Mouse (Mus musculus): ENCODE measurements at regions not wholly inside any gene's neighbourhood (a gene's known extent, or its start where the extent isn't known, plus 50 kb on each side); places are given as distances from the start of the nearest gene placed in this dataset.
A peak's percentile ranks its signal among the peaks of the same experiment; 100 is the strongest.
"Not testable (repeated sequence)": the region's sequence is repeated elsewhere in the genome, so short reads cannot be mapped to it uniquely, and the experiment has no call there.

GRCm38 (mm10) chr1:17450715-17451114, 695.0 kb downstream of the Crisp4 start:
- peak; percentile 89 for ATAC-seq (ENCODE audit: low FRiP score, low TSS enrichment)
- WGBS = 5% methylated on average over 1 of the region's 1 CpGs
- Histone ChIP-seq H3K9me3 (ENCODE audit: control insufficient read depth, low read length) (no peaks in the 10 kb centered on the region), H3K36me3 (ENCODE audit: control insufficient read depth, insufficient read depth, low read length) (no peaks in the 10 kb centered on the region), H3K4me2 (replicated peaks; ENCODE audit: low read depth, low read length) (no peak overlapping the region), H3K4me1 (ENCODE audit: control insufficient read depth, insufficient read depth, low read length) (peaks cover 9% of the 10 kb centered on the region; the same call in 1 of the 2 replicates), H3K4me3 (ENCODE audit: low read length) (no peak overlapping the region), H3K27ac (ENCODE audit: low read depth, low read length) (peak overlapping the region; percentile 49; the same call in 1 of the 2 replicates), H3K9ac (ENCODE audit: low read depth, low read length) (no peak overlapping the region), H3K27me3 (ENCODE audit: control insufficient read depth, insufficient read depth, low read length) (no peaks in the 10 kb centered on the region)

- H3K27ac ChIP-seq (ENCODE audit: low read depth, low read length) = peak overlapping the region; percentile 49; the same call in 1 of the 2 replicates
- H3K27me3 ChIP-seq (ENCODE audit: control insufficient read depth, insufficient read depth, low read length) = no peaks in the 10 kb centered on the region
- no peak overlapping the region for H3K9ac ChIP-seq (ENCODE audit: low read depth, low read length)
- no peaks in the 10 kb centered on the region for H3K9me3 ChIP-seq (ENCODE audit: control insufficient read depth, low read length)
- H3K4me3 ChIP-seq (ENCODE audit: low read length) = no peak overlapping the region
- no peaks in the 10 kb centered on the region for H3K36me3 ChIP-seq (ENCODE audit: control insufficient read depth, insufficient read depth, low read length)
- peaks cover 9% of the 10 kb centered on the region; the same call in 1 of the 2 replicates for H3K4me1 ChIP-seq (ENCODE audit: control insufficient read depth, insufficient read depth, low read length)
- no peak overlapping the region for H3K4me2 ChIP-seq (replicated peaks; ENCODE audit: low read depth, low read length)
- peak; percentile 70 for ATAC-seq (ENCODE audit: low FRiP score, low TSS enrichment)
These were observed 695.4 kb downstream of the Crisp4 start for GRCm38 (mm10) chr1:17450295-17450694.

DNA sequence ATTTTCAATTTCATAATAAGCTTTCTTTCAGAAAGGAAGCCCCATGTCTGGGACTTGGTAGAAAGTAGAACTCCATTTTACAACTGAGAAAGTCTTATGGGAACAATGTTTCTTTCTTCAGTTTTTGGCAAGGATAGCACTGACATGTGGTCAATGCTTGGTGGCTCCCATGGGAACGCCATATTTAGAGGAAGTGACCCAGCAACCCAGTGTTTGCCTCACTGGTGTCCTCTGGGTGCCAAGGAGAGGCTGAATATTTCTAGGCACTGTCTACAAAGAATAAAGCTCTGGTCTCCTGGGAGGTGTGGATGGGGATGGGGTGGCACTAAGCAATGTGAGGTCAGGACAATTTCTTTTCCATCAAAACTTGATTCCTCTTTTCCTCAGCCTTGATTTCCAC, 696.4 kb downstream of the Crisp4 start:
- Histone ChIP-seq H3K4me1 (ENCODE audit: control insufficient read depth, insufficient read depth, low read length) (peaks cover 9% of the 10 kb centered on the region; the same call in 1 of the 2 replicates), H3K27me3 (ENCODE audit: control insufficient read depth, insufficient read depth, low read length) (no peaks in the 10 kb centered on the region), H3K4me2 (replicated peaks; ENCODE audit: low read depth, low read length) (no peak overlapping the region), H3K9me3 (ENCODE audit: control insufficient read depth, low read length) (no peaks in the 10 kb centered on the region), H3K27ac (ENCODE audit: low read depth, low read length) (no peak overlapping the region), H3K36me3 (ENCODE audit: control insufficient read depth, insufficient read depth, low read length) (no peaks in the 10 kb centered on the region), H3K9ac (ENCODE audit: low read depth, low read length) (no peak overlapping the region), H3K4me3 (ENCODE audit: low read length) (no peak overlapping the region)
- 85% methylated on average over 1 of the region's 1 CpGs for WGBS
- no peak for ATAC-seq (ENCODE audit: low FRiP score, low TSS enrichment)

- H3K4me3 ChIP-seq (ENCODE audit: low read length); H3K9me3 ChIP-seq (ENCODE audit: control insufficient read depth, low read length); H3K36me3 ChIP-seq (ENCODE audit: control insufficient read depth, insufficient read depth, low read length); H3K27ac ChIP-seq (ENCODE audit: low read depth, low read length); H3K27me3 ChIP-seq (ENCODE audit: control insufficient read depth, insufficient read depth, low read length); H3K9ac ChIP-seq (ENCODE audit: low read depth, low read length); H3K4me2 ChIP-seq (replicated peaks; ENCODE audit: low read depth, low read length); ATAC-seq (ENCODE audit: low FRiP score, low TSS enrichment); H3K4me1 ChIP-seq (ENCODE audit: control insufficient read depth, insufficient read depth, low read length): not testable (repeated sequence)
- 85% methylated on average over 5 of the region's 5 CpGs for WGBS
These were observed 711.6 kb downstream of the Crisp4 start for GRCm38 (mm10) chr1:17434064-17434463.

GRCm38 (mm10) chr1:17415958-17416357, 729.7 kb downstream of the Crisp4 start:
- Histone ChIP-seq H3K4me1 (ENCODE audit: control insufficient read depth, insufficient read depth, low read length) (no peaks in the 10 kb centered on the region), H3K36me3 (ENCODE audit: control insufficient read depth, insufficient read depth, low read length) (no peaks in the 10 kb centered on the region), H3K27ac (ENCODE audit: low read depth, low read length) (no peak overlapping the region), H3K4me2 (replicated peaks; ENCODE audit: low read depth, low read length) (no peak overlapping the region), H3K4me3 (ENCODE audit: low read length) (no peak overlapping the region), H3K9ac (ENCODE audit: low read depth, low read length) (no peak overlapping the region), H3K27me3 (ENCODE audit: control insufficient read depth, insufficient read depth, low read length) (no peaks in the 10 kb centered on the region), H3K9me3 (ENCODE audit: control insufficient read depth, low read length) (no peaks in the 10 kb centered on the region)
- 65% methylated on average over 3 of the region's 3 CpGs for WGBS
- no peak for ATAC-seq (ENCODE audit: low FRiP score, low TSS enrichment)

DNA sequence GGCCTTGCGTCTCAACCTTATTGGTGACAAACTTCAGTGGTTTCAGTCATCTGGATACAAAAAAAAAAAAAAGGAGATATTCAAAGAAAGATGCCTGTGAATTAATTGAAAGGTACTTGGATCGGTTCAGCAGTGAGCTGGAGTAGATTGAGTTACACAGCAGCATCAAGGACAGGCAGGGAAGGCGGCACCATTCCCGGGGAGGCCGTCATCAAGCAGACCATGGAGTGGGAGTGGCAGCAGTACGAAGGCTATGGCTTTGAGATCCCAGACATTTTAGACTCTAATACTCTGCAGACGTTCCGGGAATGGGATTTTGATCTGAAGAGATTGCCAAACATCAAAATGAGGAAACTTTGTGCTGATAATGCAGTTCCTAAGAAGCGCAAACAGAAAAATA, 750.8 kb downstream of the Crisp4 start:
- Histone ChIP-seq H3K4me2 (replicated peaks; ENCODE audit: low read depth, low read length) (no peak overlapping the region), H3K27me3 (ENCODE audit: control insufficient read depth, insufficient read depth, low read length) (no peaks in the 10 kb centered on the region), H3K36me3 (ENCODE audit: control insufficient read depth, insufficient read depth, low read length) (no peaks in the 10 kb centered on the region), H3K4me3 (ENCODE audit: low read length) (no peak overlapping the region), H3K27ac (ENCODE audit: low read depth, low read length) (no peak overlapping the region), H3K9me3 (ENCODE audit: control insufficient read depth, low read length) (no peaks in the 10 kb centered on the region), H3K9ac (ENCODE audit: low read depth, low read length) (no peak overlapping the region), H3K4me1 (ENCODE audit: control insufficient read depth, insufficient read depth, low read length) (no peaks in the 10 kb centered on the region)
- peak; percentile 71; the same call in 1 of the 2 replicates for ATAC-seq (ENCODE audit: low FRiP score, low TSS enrichment)
- WGBS = 60% methylated on average over 9 of the region's 9 CpGs

DNA sequence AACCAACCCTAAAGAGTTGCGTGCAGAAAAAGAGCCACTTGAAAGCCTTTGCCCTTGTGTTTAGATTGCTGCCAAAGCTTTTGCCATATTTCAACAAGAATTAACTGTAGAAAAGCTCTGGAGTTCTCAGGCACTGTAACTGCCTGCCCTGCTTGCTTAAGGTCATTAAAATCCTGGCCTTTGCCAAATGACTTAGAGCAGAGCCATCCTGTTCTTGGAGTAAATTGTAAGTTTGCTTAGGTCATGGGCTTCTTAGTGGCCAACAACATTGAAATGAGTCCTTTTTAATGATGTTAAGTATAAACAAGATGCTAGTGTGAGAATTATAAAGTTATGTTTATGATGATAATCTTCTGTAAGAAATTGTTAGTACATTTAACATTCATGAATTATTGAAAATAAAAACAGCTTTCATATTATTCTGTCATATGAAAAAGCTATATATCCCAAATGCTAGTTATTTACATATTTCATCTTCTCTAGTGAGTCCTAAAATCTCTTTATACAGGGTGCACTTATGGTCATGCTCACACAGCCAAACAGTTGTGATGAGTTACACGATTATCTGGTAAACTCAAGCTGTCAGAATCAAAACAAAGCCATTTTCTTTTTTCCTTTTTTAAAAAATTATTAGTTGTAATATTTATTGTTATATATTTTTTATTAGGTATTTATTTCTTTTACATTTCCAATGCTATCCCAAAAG, 753.4 kb downstream of the Crisp4 start:
- 82% methylated on average over 2 of the region's 2 CpGs for WGBS
- Histone ChIP-seq H3K27me3 (ENCODE audit: control insufficient read depth, insufficient read depth, low read length) (no peaks in the 10 kb centered on the region), H3K27ac (ENCODE audit: low read depth, low read length) (no peak overlapping the region), H3K4me2 (replicated peaks; ENCODE audit: low read depth, low read length) (no peak overlapping the region), H3K9ac (ENCODE audit: low read depth, low read length) (no peak overlapping the region), H3K9me3 (ENCODE audit: control insufficient read depth, low read length) (no peaks in the 10 kb centered on the region), H3K4me3 (ENCODE audit: low read length) (no peak overlapping the region), H3K4me1 (ENCODE audit: control insufficient read depth, insufficient read depth, low read length) (no peaks in the 10 kb centered on the region), H3K36me3 (ENCODE audit: control insufficient read depth, insufficient read depth, low read length) (no peaks in the 10 kb centered on the region)
- no peak for ATAC-seq (ENCODE audit: low FRiP score, low TSS enrichment)

- Histone ChIP-seq H3K27ac (ENCODE audit: low read depth, low read length) (no peak overlapping the region), H3K9me3 (ENCODE audit: control insufficient read depth, low read length) (no peaks in the 10 kb centered on the region), H3K27me3 (ENCODE audit: control insufficient read depth, insufficient read depth, low read length) (no peaks in the 10 kb centered on the region), H3K4me3 (ENCODE audit: low read length) (no peak overlapping the region), H3K4me1 (ENCODE audit: control insufficient read depth, insufficient read depth, low read length) (no peaks in the 10 kb centered on the region), H3K9ac (ENCODE audit: low read depth, low read length) (no peak overlapping the region), H3K36me3 (ENCODE audit: control insufficient read depth, insufficient read depth, low read length) (no peaks in the 10 kb centered on the region), H3K4me2 (replicated peaks; ENCODE audit: low read depth, low read length) (no peak overlapping the region)
- ATAC-seq (ENCODE audit: low FRiP score, low TSS enrichment) = no peak
- 69% methylated on average over 2 of the region's 2 CpGs for WGBS
These were observed 768.1 kb downstream of the Crisp4 start for GRCm38 (mm10) chr1:17377562-17377961.

DNA sequence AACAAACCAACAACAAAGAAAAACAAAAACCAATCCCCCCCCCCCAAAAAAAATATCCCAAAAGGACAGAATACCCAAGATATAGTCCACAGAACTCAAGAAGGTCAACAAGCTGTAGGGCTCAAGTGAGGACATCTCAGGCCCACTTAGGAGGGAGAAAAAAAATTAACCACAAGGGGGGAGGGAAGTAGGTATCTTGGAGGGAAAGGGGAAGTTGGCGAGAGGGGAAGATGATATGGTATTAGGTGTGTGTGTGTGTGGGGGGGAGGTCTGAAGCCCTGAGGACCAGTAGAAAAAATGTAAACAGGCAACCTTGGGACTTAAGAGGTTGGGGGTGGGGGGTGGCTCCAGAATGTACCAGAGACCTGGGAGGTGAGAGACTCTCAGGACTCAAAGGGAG, 797.4 kb downstream of the Crisp4 start:
- Histone ChIP-seq H3K9ac (ENCODE audit: low read depth, low read length) (no peak overlapping the region), H3K4me1 (ENCODE audit: control insufficient read depth, insufficient read depth, low read length) (no peaks in the 10 kb centered on the region), H3K9me3 (ENCODE audit: control insufficient read depth, low read length) (no peaks in the 10 kb centered on the region), H3K27me3 (ENCODE audit: control insufficient read depth, insufficient read depth, low read length) (no peaks in the 10 kb centered on the region), H3K27ac (ENCODE audit: low read depth, low read length) (no peak overlapping the region), H3K4me2 (replicated peaks; ENCODE audit: low read depth, low read length) (no peak overlapping the region), H3K36me3 (ENCODE audit: control insufficient read depth, insufficient read depth, low read length) (no peaks in the 10 kb centered on the region), H3K4me3 (ENCODE audit: low read length) (no peak overlapping the region)
- ATAC-seq (ENCODE audit: low FRiP score, low TSS enrichment) = no peak
- 100% methylated on average over 1 of the region's 1 CpGs for WGBS
